8 mouse cellular contexts compared by ENCODE assay signal in the genomic region with DNA sequence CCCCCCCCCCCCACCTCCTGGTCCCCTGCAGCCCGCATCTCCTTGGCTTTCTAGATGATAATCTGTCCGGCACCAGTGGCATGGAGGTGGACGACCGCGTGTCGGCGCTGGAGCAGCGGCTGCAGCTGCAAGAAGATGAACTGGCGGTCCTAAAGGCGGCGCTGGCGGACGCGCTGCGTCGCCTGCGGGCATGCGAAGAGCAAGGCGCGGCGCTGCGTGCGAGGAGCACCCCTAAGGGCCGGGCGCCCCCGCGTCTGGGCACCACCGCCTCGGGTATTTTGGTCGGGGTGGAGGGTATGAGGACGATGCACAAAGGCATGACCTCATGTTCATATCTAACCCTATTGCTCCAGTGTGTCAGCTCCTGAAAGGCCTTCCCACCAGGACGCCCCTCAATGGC. TPM values are rescaled to one million over a fixed set of nuclear protein-coding genes. Genes with fewer than 3 reads are reported as not detected.
DNase-seq lines count a peak whose midpoint lies in the region; ATAC-seq lines count a peak whose summit lies in the region.

No protein-coding gene starts in this region.

- peak overlapping the region; percentile 45 for H3K4me2 ChIP-seq in intestine, embryonic 14.5 days (ENCODE audit: low read length)
- peak overlapping the region; percentile 56 for H3K4me2 ChIP-seq in limb, embryonic 12.5 days

- intact Hi-C loops in gastrocnemius, postnatal 36 days (cut with DNase I), result loop anchor here (2.0 to 5.0 kb wide), 4 partner anchors 28 to 163 kb away; a partner anchor contains a TSS

- H3K9ac ChIP-seq in intestine, embryonic 14.5 days (ENCODE audit: low read length), result no peak overlapping the region; the same call in 1 of the 2 replicates
- H3K9ac ChIP-seq in limb, embryonic 12.5 days (replicated peaks), result 0 out of 2 replicates have a peak overlapping the region, but pooled peaks have one; percentile 34

- no peak overlapping the region for H3K27ac ChIP-seq in intestine, embryonic 14.5 days (ENCODE audit: low read depth)
- no peak overlapping the region for H3K27ac ChIP-seq in limb, embryonic 12.5 days
- H3K27ac ChIP-seq in midbrain, embryonic 10.5 days (replicated peaks), result peak overlapping the region; percentile 23; the same call in 1 of the 2 replicates

- H3K9me3 ChIP-seq in intestine, embryonic 14.5 days (ENCODE audit: control insufficient read depth, low read length), result 0 out of 2 replicates have a peak, but pooled peaks cover 4% of the 10 kb centered on the region
- H3K9me3 ChIP-seq in limb, embryonic 12.5 days, result peaks cover 11% of the 10 kb centered on the region; the same call in 1 of the 2 replicates
- no peaks in the 10 kb centered on the region for H3K9me3 ChIP-seq in midbrain, embryonic 10.5 days (replicated peaks)

- no peaks in the 10 kb centered on the region for H3K36me3 ChIP-seq in intestine, embryonic 14.5 days (ENCODE audit: control insufficient read depth, insufficient read depth, low read length)
- H3K36me3 ChIP-seq in limb, embryonic 12.5 days, result peaks cover 9% of the 10 kb centered on the region; the same call in 1 of the 2 replicates
- H3K36me3 ChIP-seq in midbrain, embryonic 10.5 days, result peaks cover 8% of the 10 kb centered on the region

- H3K27me3 ChIP-seq in intestine, embryonic 14.5 days (replicated peaks; ENCODE audit: control insufficient read depth, insufficient read depth, low read length), result peaks cover 55% of the 10 kb centered on the region
- peaks cover 62% of the 10 kb centered on the region for H3K27me3 ChIP-seq in limb, embryonic 12.5 days
- peaks cover 58% of the 10 kb centered on the region for H3K27me3 ChIP-seq in midbrain, embryonic 10.5 days (ENCODE audit: low read depth, poor library complexity, severe bottlenecking)

- 1% methylated on average over 32 of the region's 32 CpGs for WGBS in intestine, embryonic 14.5 days
- WGBS in limb, embryonic 12.5 days, result under 1% methylated on average over 31 of the region's 32 CpGs
- WGBS in midbrain, embryonic 10.5 days, result under 1% methylated on average over 31 of the region's 32 CpGs

- no peak for ATAC-seq in cerebellum, adult (ENCODE audit: insufficient number of reproducible peaks, low FRiP score, low TSS enrichment)
- 0 out of 2 replicates have a peak, but pooled peaks have one; percentile 24 for ATAC-seq in intestine, embryonic 14.5 days (replicated peaks; ENCODE audit: low FRiP score, low TSS enrichment, low read depth)
- ATAC-seq in limb, embryonic 12.5 days (ENCODE audit: insufficient number of reproducible peaks, insufficient read depth, low FRiP score, low TSS enrichment, low read depth), result no peak

- DNase-seq in cerebellum, adult 11 months, result peak; percentile 51
- peak; percentile 56 to 70 for DNase-seq in cerebellum, postnatal 14 days
- DNase-seq in gastrocnemius, postnatal 36 days, result peak; percentile 44 to 58
- DNase-seq in intestine, embryonic 14.5 days (ENCODE audit: low spot score), result peak; percentile 65
- DNase-seq in midbrain, embryonic 10.5 days (ENCODE audit: low spot score), result peak; percentile 83
- peak; percentile 52 for DNase-seq in skeletal muscle tissue, adult 2 months (ENCODE audit: low read depth, low spot score)

- peaks cover 17% of the 10 kb centered on the region for H3K4me1 ChIP-seq in intestine, embryonic 14.5 days (replicated peaks; ENCODE audit: control insufficient read depth, insufficient read depth, low read length)
- H3K4me1 ChIP-seq in limb, embryonic 12.5 days (replicated peaks), result peaks cover 32% of the 10 kb centered on the region
- peaks cover 58% of the 10 kb centered on the region for H3K4me1 ChIP-seq in midbrain, embryonic 10.5 days

- H3K4me3 ChIP-seq in intestine, embryonic 14.5 days (ENCODE audit: low read depth, low read length), result 0 out of 2 replicates have a peak overlapping the region, but pooled peaks have one; percentile 10
- H3K4me3 ChIP-seq in limb, embryonic 12.5 days (replicated peaks), result peak overlapping the region; percentile 33
- H3K4me3 ChIP-seq in midbrain, embryonic 10.5 days, result peak overlapping the region; percentile 50

RNA-seq across cellular contexts. Expression of a gene that starts 3.0 kb away (rescaled TPM):
- 1 to 10 TPM; 9.6 to 10.0 TPM for total RNA-seq in gastrocnemius, postnatal 36 days (2021)
- polyA plus RNA-seq in intestine, embryonic 14.5 days (2014; fragmentation: Nextera tagmentation; extraction: Ambion mirVana), result 1.9 and 2.9 TPM in 2 replicates
- polyA plus RNA-seq in limb, embryonic 12.5 days (2016; fragmentation: Nextera tagmentation; extraction: Ambion mirVana), result 3.9 and 5.9 TPM in 2 replicates
- 4.3 and 4.8 TPM in 2 replicates for polyA plus RNA-seq in midbrain, embryonic 10.5 days (2016; fragmentation: Nextera tagmentation; extraction: Ambion mirVana)

RNA-seq across cellular contexts. Expression of a gene that starts 13.2 kb away (rescaled TPM):
- total RNA-seq in gastrocnemius, postnatal 36 days (2021), result not detected
- polyA plus RNA-seq in intestine, embryonic 14.5 days (2014; fragmentation: Nextera tagmentation; extraction: Ambion mirVana), result 2.2 and 2.7 TPM in 2 replicates
- 0.18 and 0.36 TPM in 2 replicates for polyA plus RNA-seq in limb, embryonic 12.5 days (2016; fragmentation: Nextera tagmentation; extraction: Ambion mirVana)
- 0.60 and 1.5 TPM in 2 replicates for polyA plus RNA-seq in midbrain, embryonic 10.5 days (2016; fragmentation: Nextera tagmentation; extraction: Ambion mirVana)

RNA-seq across cellular contexts. Expression of a gene that starts 29.7 kb away (rescaled TPM):
- 10 to 100 TPM; 47.3 to 49.9 TPM for total RNA-seq in gastrocnemius, postnatal 36 days (2021)
- 166 and 167 TPM in 2 replicates for polyA plus RNA-seq in intestine, embryonic 14.5 days (2014; fragmentation: Nextera tagmentation; extraction: Ambion mirVana)
- 161 and 170 TPM in 2 replicates for polyA plus RNA-seq in limb, embryonic 12.5 days (2016; fragmentation: Nextera tagmentation; extraction: Ambion mirVana)
- polyA plus RNA-seq in midbrain, embryonic 10.5 days (2016; fragmentation: Nextera tagmentation; extraction: Ambion mirVana), result 168 and 180 TPM in 2 replicates

RNA-seq across cellular contexts. Expression of a gene that starts 30.1 kb away (rescaled TPM):
- total RNA-seq in gastrocnemius, postnatal 36 days (2021), result 1 to 10 TPM; 1.5 to 2.0 TPM
- polyA plus RNA-seq in intestine, embryonic 14.5 days (2014; fragmentation: Nextera tagmentation; extraction: Ambion mirVana), result 10.1 and 11.0 TPM in 2 replicates
- 15.9 and 17.2 TPM in 2 replicates for polyA plus RNA-seq in limb, embryonic 12.5 days (2016; fragmentation: Nextera tagmentation; extraction: Ambion mirVana)
- polyA plus RNA-seq in midbrain, embryonic 10.5 days (2016; fragmentation: Nextera tagmentation; extraction: Ambion mirVana), result 17.0 and 21.2 TPM in 2 replicates

RNA-seq across cellular contexts. Expression of a gene that starts 33.2 kb away (rescaled TPM):
- 1 to 10 TPM; 2.2 to 2.6 TPM for total RNA-seq in gastrocnemius, postnatal 36 days (2021)
- 1.2 and 1.5 TPM in 2 replicates for polyA plus RNA-seq in intestine, embryonic 14.5 days (2014; fragmentation: Nextera tagmentation; extraction: Ambion mirVana)
- 4.4 and 5.7 TPM in 2 replicates for polyA plus RNA-seq in limb, embryonic 12.5 days (2016; fragmentation: Nextera tagmentation; extraction: Ambion mirVana)
- polyA plus RNA-seq in midbrain, embryonic 10.5 days (2016; fragmentation: Nextera tagmentation; extraction: Ambion mirVana), result 2.4 and 2.6 TPM in 2 replicates
